Mouse (Mus musculus): ENCODE measurements around the gene Cyp3a13. TPM values are rescaled to one million over a fixed set of nuclear protein-coding genes. Genes with fewer than 3 reads are reported as not detected.
"Not testable (repeated sequence)": the region's sequence is repeated elsewhere in the genome, so short reads cannot be mapped to it uniquely, and the experiment has no call there.

Cyp3a13 gene
- polyA plus RNA-seq, 1 experiment from 2014 or later: not detected

DNA sequence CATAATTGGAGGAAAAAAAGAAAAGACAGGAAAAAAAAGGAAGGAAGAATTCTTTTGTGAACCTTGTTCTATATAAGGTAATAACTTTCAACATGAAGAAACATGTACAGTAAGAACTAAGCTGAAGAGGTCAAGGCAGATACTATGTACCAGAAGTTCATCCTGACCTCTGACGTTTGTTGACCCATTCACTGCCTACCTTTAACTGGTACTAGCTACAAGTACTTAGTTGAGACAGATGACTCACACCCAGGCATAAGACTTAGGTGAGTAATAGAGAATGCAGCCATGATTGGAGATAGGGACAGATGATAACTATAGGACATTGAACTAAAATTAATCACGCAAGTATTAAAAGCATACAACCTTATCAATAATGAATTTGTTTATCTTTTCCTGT, 15.1 kb upstream of the Cyp3a13 start:
- WGBS: 90% methylated on average over 2 of the region's 2 CpGs
- Histone ChIP-seq H3K9me3 (ENCODE audit: control insufficient read depth, low read length) (no peaks in the 10 kb centered on the region), H3K4me2 (ENCODE audit: low read length) (no peak overlapping the region), H3K36me3 (ENCODE audit: control insufficient read depth, insufficient read depth, low read length) (no peaks in the 10 kb centered on the region), H3K27me3 (ENCODE audit: control insufficient read depth, insufficient read depth, low read length) (no peaks in the 10 kb centered on the region), H3K4me3 (replicated peaks; ENCODE audit: low read depth, low read length) (no peak overlapping the region), H3K4me1 (ENCODE audit: control insufficient read depth, insufficient read depth, low read length) (no peaks in the 10 kb centered on the region), H3K9ac (replicated peaks; ENCODE audit: low read length) (no peak overlapping the region), H3K27ac (replicated peaks; ENCODE audit: low read depth, low read length) (no peak overlapping the region)
- DNase-seq: no peak
- ATAC-seq (ENCODE audit: low FRiP score, low TSS enrichment): no peak

GRCm38 (mm10) chr5:137933934-137934333, 12.5 kb upstream of the Cyp3a13 start:
- not testable (repeated sequence) for H3K27ac ChIP-seq (replicated peaks; ENCODE audit: low read depth, low read length); H3K9ac ChIP-seq (replicated peaks; ENCODE audit: low read length); H3K27me3 ChIP-seq (ENCODE audit: control insufficient read depth, insufficient read depth, low read length); H3K9me3 ChIP-seq (ENCODE audit: control insufficient read depth, low read length); H3K36me3 ChIP-seq (ENCODE audit: control insufficient read depth, insufficient read depth, low read length); DNase-seq; H3K4me2 ChIP-seq (ENCODE audit: low read length); H3K4me1 ChIP-seq (ENCODE audit: control insufficient read depth, insufficient read depth, low read length); ATAC-seq (ENCODE audit: low FRiP score, low TSS enrichment); H3K4me3 ChIP-seq (replicated peaks; ENCODE audit: low read depth, low read length)
- WGBS: 70% methylated on average over 2 of the region's 2 CpGs

- H3K27me3 ChIP-seq (ENCODE audit: control insufficient read depth, insufficient read depth, low read length): no peaks in the 10 kb centered on the region
- 81% methylated on average over 11 of the region's 11 CpGs for WGBS
- H3K4me1 ChIP-seq (ENCODE audit: control insufficient read depth, insufficient read depth, low read length): no peaks in the 10 kb centered on the region
- DNase-seq (no peak), ATAC-seq (ENCODE audit: low FRiP score, low TSS enrichment) (no peak)
- no peaks in the 10 kb centered on the region for H3K9me3 ChIP-seq (ENCODE audit: control insufficient read depth, low read length)
- H3K4me2 ChIP-seq (ENCODE audit: low read length): no peak overlapping the region
- no peak overlapping the region for H3K4me3 ChIP-seq (replicated peaks; ENCODE audit: low read depth, low read length)
- no peak overlapping the region for H3K27ac ChIP-seq (replicated peaks; ENCODE audit: low read depth, low read length)
- no peak overlapping the region for H3K9ac ChIP-seq (replicated peaks; ENCODE audit: low read length)
- no peaks in the 10 kb centered on the region for H3K36me3 ChIP-seq (ENCODE audit: control insufficient read depth, insufficient read depth, low read length)
These were observed 7.0 kb upstream of the Cyp3a13 start for GRCm38 (mm10) chr5:137928439-137928838.

DNA sequence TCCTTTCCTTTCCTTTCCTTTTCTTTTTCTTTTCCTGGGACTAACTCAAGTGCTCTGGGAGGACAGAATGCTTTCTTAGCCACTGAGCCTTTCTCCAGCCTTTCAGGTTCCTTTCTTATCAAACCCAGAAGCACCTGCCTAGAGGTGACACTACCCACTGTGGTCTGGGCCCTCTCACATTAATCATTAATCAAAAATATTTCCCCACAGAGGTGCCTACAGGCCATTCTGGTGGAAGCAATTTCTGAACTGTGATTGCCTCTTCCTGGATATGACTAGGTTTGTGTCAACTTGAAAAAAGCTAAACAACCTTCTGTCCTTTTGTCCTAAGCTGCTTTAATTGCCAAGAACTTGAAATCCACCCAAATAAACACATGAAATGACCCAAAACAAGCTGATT, 752 bp upstream of the Cyp3a13 start:
- Histone ChIP-seq H3K9ac (replicated peaks; ENCODE audit: low read length) (no peak overlapping the region), H3K27ac (replicated peaks; ENCODE audit: low read depth, low read length) (no peak overlapping the region), H3K36me3 (ENCODE audit: control insufficient read depth, insufficient read depth, low read length) (no peaks in the 10 kb centered on the region), H3K27me3 (ENCODE audit: control insufficient read depth, insufficient read depth, low read length) (no peaks in the 10 kb centered on the region), H3K4me1 (ENCODE audit: control insufficient read depth, insufficient read depth, low read length) (no peaks in the 10 kb centered on the region), H3K4me2 (ENCODE audit: low read length) (no peak overlapping the region), H3K9me3 (ENCODE audit: control insufficient read depth, low read length) (no peaks in the 10 kb centered on the region), H3K4me3 (replicated peaks; ENCODE audit: low read depth, low read length) (no peak overlapping the region)
- DNase-seq: no peak
- ATAC-seq (ENCODE audit: low FRiP score, low TSS enrichment): no peak

DNA sequence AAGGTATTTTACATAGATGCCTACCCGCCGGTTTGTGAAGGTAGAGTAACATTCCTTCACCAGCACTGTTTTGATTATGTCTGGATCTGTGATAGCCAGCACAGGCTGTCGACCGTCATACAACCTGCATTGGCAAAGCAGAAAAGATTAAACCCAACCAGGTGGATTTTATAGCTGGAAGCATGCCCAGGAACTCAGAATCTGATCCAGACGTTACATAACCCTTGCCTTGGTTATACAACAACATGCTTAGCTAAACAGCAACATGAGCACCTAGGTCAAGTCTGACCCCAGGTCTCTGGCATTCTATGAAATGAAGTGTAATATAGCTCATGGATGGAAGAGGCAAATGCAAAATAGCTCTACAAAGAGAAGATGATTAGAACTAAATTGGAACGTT, 5.9 kb downstream of the Cyp3a13 start:
- Histone ChIP-seq H3K36me3 (ENCODE audit: control insufficient read depth, insufficient read depth, low read length) (no peaks in the 10 kb centered on the region), H3K27ac (replicated peaks; ENCODE audit: low read depth, low read length) (no peak overlapping the region), H3K9me3 (ENCODE audit: control insufficient read depth, low read length) (no peaks in the 10 kb centered on the region), H3K4me1 (ENCODE audit: control insufficient read depth, insufficient read depth, low read length) (no peaks in the 10 kb centered on the region), H3K9ac (replicated peaks; ENCODE audit: low read length) (no peak overlapping the region), H3K27me3 (ENCODE audit: control insufficient read depth, insufficient read depth, low read length) (no peaks in the 10 kb centered on the region), H3K4me3 (replicated peaks; ENCODE audit: low read depth, low read length) (no peak overlapping the region), H3K4me2 (ENCODE audit: low read length) (no peak overlapping the region)
- DNase-seq: no peak
- no peak for ATAC-seq (ENCODE audit: low FRiP score, low TSS enrichment)
- 81% methylated on average over 6 of the region's 6 CpGs for WGBS

- Histone ChIP-seq H3K4me2 (ENCODE audit: low read length) (no peak overlapping the region), H3K36me3 (ENCODE audit: control insufficient read depth, insufficient read depth, low read length) (no peaks in the 10 kb centered on the region), H3K9ac (replicated peaks; ENCODE audit: low read length) (no peak overlapping the region), H3K4me1 (ENCODE audit: control insufficient read depth, insufficient read depth, low read length) (no peaks in the 10 kb centered on the region), H3K27ac (replicated peaks; ENCODE audit: low read depth, low read length) (no peak overlapping the region), H3K27me3 (ENCODE audit: control insufficient read depth, insufficient read depth, low read length) (no peaks in the 10 kb centered on the region), H3K4me3 (replicated peaks; ENCODE audit: low read depth, low read length) (no peak overlapping the region), H3K9me3 (ENCODE audit: control insufficient read depth, low read length) (no peaks in the 10 kb centered on the region)
- DNase-seq (peak; percentile 2), ATAC-seq (ENCODE audit: low FRiP score, low TSS enrichment) (no peak)
These were observed 6.9 kb downstream of the Cyp3a13 start for GRCm38 (mm10) chr5:137914508-137914907.

DNA sequence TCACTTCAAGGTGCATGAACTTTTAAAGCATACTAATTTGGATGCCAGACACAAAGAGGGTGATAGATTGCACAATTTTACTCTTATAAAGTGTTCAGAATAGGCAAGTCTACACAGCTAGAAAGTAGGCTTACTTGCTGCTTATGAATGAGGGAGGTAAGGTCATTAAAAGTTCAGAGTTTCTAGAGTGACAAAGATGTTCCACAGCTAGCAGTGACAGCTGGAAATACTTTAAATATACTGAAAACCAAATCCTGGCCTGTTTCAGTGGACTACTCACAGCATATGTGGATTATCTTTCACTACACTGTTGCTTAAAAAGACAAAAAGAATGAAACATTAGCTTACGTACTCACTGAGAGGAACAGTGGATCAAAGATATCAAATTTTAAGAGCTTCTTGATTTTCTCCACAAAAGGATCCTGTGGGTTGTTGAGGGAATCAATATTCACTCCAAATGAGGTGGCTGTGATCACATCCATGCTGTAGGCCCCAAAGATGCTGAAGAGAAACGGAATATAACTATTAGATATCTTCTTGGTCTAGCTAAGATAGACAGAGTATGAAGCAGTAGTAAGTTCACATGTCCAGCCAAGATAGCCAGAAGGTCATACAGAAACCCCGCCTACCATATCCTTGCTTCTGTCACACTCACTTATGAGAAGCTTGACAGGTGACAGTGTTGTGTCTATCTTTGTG, 11.7 kb downstream of the Cyp3a13 start:
- no peaks in the 10 kb centered on the region for H3K27me3 ChIP-seq (ENCODE audit: control insufficient read depth, insufficient read depth, low read length)
- WGBS: 90% methylated on average over 3 of the region's 3 CpGs
- no peak overlapping the region for H3K9ac ChIP-seq (replicated peaks; ENCODE audit: low read length)
- no peak overlapping the region for H3K4me3 ChIP-seq (replicated peaks; ENCODE audit: low read depth, low read length)
- DNase-seq (no peak), ATAC-seq (ENCODE audit: low FRiP score, low TSS enrichment) (no peak)
- H3K9me3 ChIP-seq (ENCODE audit: control insufficient read depth, low read length): no peaks in the 10 kb centered on the region
- no peaks in the 10 kb centered on the region for H3K4me1 ChIP-seq (ENCODE audit: control insufficient read depth, insufficient read depth, low read length)
- no peaks in the 10 kb centered on the region for H3K36me3 ChIP-seq (ENCODE audit: control insufficient read depth, insufficient read depth, low read length)
- no peak overlapping the region for H3K4me2 ChIP-seq (ENCODE audit: low read length)
- no peak overlapping the region for H3K27ac ChIP-seq (replicated peaks; ENCODE audit: low read depth, low read length)

GRCm38 (mm10) chr5:137897812-137898211, 23.6 kb downstream of the Cyp3a13 start:
- H3K9ac ChIP-seq (replicated peaks; ENCODE audit: low read length): no peak overlapping the region
- ATAC-seq (ENCODE audit: low FRiP score, low TSS enrichment) (no peak), DNase-seq (no peak)
- H3K36me3 ChIP-seq (ENCODE audit: control insufficient read depth, insufficient read depth, low read length): no peaks in the 10 kb centered on the region
- no peak overlapping the region for H3K4me2 ChIP-seq (ENCODE audit: low read length)
- WGBS: 85% methylated on average over 1 of the region's 1 CpGs
- no peaks in the 10 kb centered on the region for H3K9me3 ChIP-seq (ENCODE audit: control insufficient read depth, low read length)
- H3K27ac ChIP-seq (replicated peaks; ENCODE audit: low read depth, low read length): no peak overlapping the region
- no peaks in the 10 kb centered on the region for H3K4me1 ChIP-seq (ENCODE audit: control insufficient read depth, insufficient read depth, low read length)
- H3K27me3 ChIP-seq (ENCODE audit: control insufficient read depth, insufficient read depth, low read length): no peaks in the 10 kb centered on the region
- H3K4me3 ChIP-seq (replicated peaks; ENCODE audit: low read depth, low read length): no peak overlapping the region

- H3K9ac ChIP-seq (replicated peaks; ENCODE audit: low read length): no peak overlapping the region
- no peak for ATAC-seq (ENCODE audit: low FRiP score, low TSS enrichment)
- no peaks in the 10 kb centered on the region for H3K9me3 ChIP-seq (ENCODE audit: control insufficient read depth, low read length)
- peak; percentile 15 for DNase-seq
- no peak overlapping the region for H3K4me2 ChIP-seq (ENCODE audit: low read length)
- no peaks in the 10 kb centered on the region for H3K36me3 ChIP-seq (ENCODE audit: control insufficient read depth, insufficient read depth, low read length)
- H3K4me3 ChIP-seq (replicated peaks; ENCODE audit: low read depth, low read length): no peak overlapping the region
- H3K27me3 ChIP-seq (ENCODE audit: control insufficient read depth, insufficient read depth, low read length): no peaks in the 10 kb centered on the region
- WGBS: 61% methylated on average over 1 of the region's 1 CpGs
- no peaks in the 10 kb centered on the region for H3K4me1 ChIP-seq (ENCODE audit: control insufficient read depth, insufficient read depth, low read length)
- no peak overlapping the region for H3K27ac ChIP-seq (replicated peaks; ENCODE audit: low read depth, low read length)
These were observed 28.5 kb downstream of the Cyp3a13 start for GRCm38 (mm10) chr5:137892954-137893353.

All from midbrain, embryonic 14.5 days (tissue).